Mouse (Mus musculus): ENCODE measurements around the gene Krtap3-2.

- TF ChIP-seq CTCF (IDR thresholded peaks at IDR 0.05; ENCODE audit: low read depth, low read length) (peak; percentile 89), POLR2A (IDR thresholded peaks at IDR 0.05; ENCODE audit: extremely low read depth, insufficient read depth, low read length) (no peak)
Observed at GRCm38 (mm10) chr11:99574106-99574505, 17.5 kb upstream of the Krtap3-2 start.
